Mouse (Mus musculus): Measurements from ENCODE around the gene Ints7. TPM values are rescaled to one million over a fixed set of nuclear protein-coding genes. Genes with fewer than 3 reads are reported as not detected.

The Ints7 gene
- 78.0 and 78.7 TPM in 2 replicates for polyA plus RNA-seq (2016; fragmentation: Nextera tagmentation; extraction: Ambion mirVana)

- WGBS = under 1% methylated on average over 70 of the region's 70 CpGs
- peak within 1 kb of the TSS; percentile 73 for H3K4me3 ChIP-seq
These were observed at the start of gene Ints7, which contains the start of gene Dtl for GRCm38 (mm10) chr1:191575458-191576247. Gene Ints7, plus strand, starts transcription at chr1:191575636. Gene Dtl, minus strand, starts transcription at chr1:191575544.

DNA sequence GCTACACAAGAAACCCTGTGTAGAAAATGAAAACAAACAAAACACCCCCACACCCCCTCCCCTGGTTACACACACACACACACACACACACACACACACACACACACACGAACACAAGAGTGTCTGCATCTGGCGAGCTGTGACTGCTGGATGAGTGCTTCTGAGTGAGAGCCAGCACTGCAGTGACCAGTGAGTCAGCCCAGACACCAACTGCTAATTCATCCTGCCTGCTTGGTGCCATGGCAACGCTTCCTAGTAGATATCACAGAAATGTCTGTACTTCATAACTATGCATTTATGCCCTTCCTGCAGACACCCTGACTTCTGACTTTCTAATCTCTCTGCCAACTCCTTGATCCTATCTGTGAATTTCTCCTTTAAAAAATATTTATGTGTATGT lies 48.3 kb upstream of the Ints7 start:
- Histone ChIP-seq H3K27me3 (ENCODE audit: low read depth, poor library complexity, severe bottlenecking) (no peaks in the 10 kb centered on the region), H3K4me1 (no peaks in the 10 kb centered on the region), H3K4me3 (no peak overlapping the region), H3K27ac (replicated peaks) (no peak overlapping the region), H3K36me3 (0 out of 2 replicates have a peak, but pooled peaks cover 2% of the 10 kb centered on the region), H3K9me3 (replicated peaks) (no peaks in the 10 kb centered on the region)
- no peak for DNase-seq (ENCODE audit: low spot score)
- 88% methylated on average over 3 of the region's 3 CpGs for WGBS

More at GRCm38 (mm10) chr1:191575458-191576247, at the start of gene Ints7, which contains the start of gene Dtl:
- Histone ChIP-seq H3K9me3 (replicated peaks) (peaks cover 13% of the 10 kb centered on the region; the same call in 1 of the 2 replicates), H3K36me3 (peaks cover 50% of the 10 kb centered on the region), H3K27ac (replicated peaks) (peak within 1 kb of the TSS; percentile 96), H3K4me1 (peaks cover 44% of the 10 kb centered on the region), H3K27me3 (ENCODE audit: low read depth, poor library complexity, severe bottlenecking) (no peaks in the 10 kb centered on the region)
- peak; percentile 100 for DNase-seq (ENCODE audit: low spot score)

GRCm38 (mm10) chr1:191527921-191528612 lies 47.4 kb upstream of the Ints7 start:
- no peaks in the 10 kb centered on the region for H3K4me1 ChIP-seq
- peaks cover 8% of the 10 kb centered on the region; the same call in 1 of the 2 replicates for H3K36me3 ChIP-seq
- H3K9me3 ChIP-seq (replicated peaks) = no peaks in the 10 kb centered on the region
- no peak for DNase-seq (ENCODE audit: low spot score)
- no peak overlapping the region for H3K4me3 ChIP-seq
- H3K27me3 ChIP-seq (ENCODE audit: low read depth, poor library complexity, severe bottlenecking) = no peaks in the 10 kb centered on the region
- 79% methylated on average over 4 of the region's 4 CpGs for WGBS
- H3K27ac ChIP-seq (replicated peaks) = no peak overlapping the region

GRCm38 (mm10) chr1:191529406-191529805 lies 46.0 kb upstream of the Ints7 start:
- Histone ChIP-seq H3K4me1 (no peaks in the 10 kb centered on the region), H3K36me3 (peaks cover 20% of the 10 kb centered on the region), H3K27me3 (ENCODE audit: low read depth, poor library complexity, severe bottlenecking) (no peaks in the 10 kb centered on the region), H3K9me3 (replicated peaks) (no peaks in the 10 kb centered on the region), H3K4me3 (no peak overlapping the region), H3K27ac (replicated peaks) (no peak overlapping the region)
- WGBS = 88% methylated on average over 2 of the region's 2 CpGs
- DNase-seq (ENCODE audit: low spot score) = no peak

DNA sequence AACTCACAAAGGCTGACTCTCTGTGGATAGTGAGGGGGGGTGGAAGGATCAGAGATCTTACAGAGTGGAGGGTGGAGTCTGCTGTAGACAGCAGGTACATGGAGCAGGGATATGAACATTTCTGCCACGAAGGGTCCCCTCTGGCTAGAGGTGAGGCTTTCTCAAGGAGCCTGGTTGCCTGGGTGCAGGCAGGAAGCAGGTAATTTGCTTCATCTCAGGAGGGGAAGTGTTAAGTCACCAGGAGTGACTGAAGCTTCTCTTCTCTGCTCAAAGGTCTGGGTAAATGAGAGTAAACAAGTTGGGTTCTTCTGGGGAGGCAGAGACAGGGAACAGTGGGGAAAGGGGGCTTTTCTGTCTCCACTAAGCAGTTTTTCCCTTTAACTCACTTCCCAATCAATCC lies 44.4 kb upstream of the Ints7 start:
- DNase-seq (ENCODE audit: low spot score) = no peak
- peaks cover 34% of the 10 kb centered on the region for H3K36me3 ChIP-seq
- no peaks in the 10 kb centered on the region for H3K27me3 ChIP-seq (ENCODE audit: low read depth, poor library complexity, severe bottlenecking)
- 41% methylated on average over 1 of the region's 1 CpGs for WGBS
- H3K27ac ChIP-seq (replicated peaks) = no peak overlapping the region
- H3K4me3 ChIP-seq = no peak overlapping the region
- H3K4me1 ChIP-seq = no peaks in the 10 kb centered on the region
- no peaks in the 10 kb centered on the region for H3K9me3 ChIP-seq (replicated peaks)

DNA sequence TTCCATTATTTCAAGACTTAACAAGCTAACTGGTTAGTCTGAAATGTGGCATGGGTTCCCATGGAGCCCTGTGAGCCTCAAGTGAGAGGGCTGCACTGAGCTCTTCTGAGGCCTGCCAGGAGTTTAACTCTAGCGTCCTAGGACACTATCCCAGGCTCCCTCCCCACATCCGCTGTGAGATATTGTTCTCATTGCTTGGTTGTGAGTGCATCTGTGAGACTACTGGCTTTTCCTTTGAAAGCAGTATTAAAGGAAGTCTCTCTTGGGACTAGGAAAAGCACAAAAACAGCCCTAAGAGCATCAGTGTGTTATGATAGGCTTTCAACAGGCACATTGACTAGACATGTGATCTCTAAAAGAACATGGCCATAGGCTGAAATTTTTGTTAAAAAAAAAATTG lies 40.5 kb upstream of the Ints7 start:
- 64% methylated on average over 2 of the region's 2 CpGs for WGBS
- no peaks in the 10 kb centered on the region for H3K9me3 ChIP-seq (replicated peaks)
- DNase-seq (ENCODE audit: low spot score) = no peak
- H3K36me3 ChIP-seq = peaks cover 73% of the 10 kb centered on the region
- H3K27me3 ChIP-seq (ENCODE audit: low read depth, poor library complexity, severe bottlenecking) = no peaks in the 10 kb centered on the region
- peaks cover 4% of the 10 kb centered on the region; the same call in 1 of the 2 replicates for H3K4me1 ChIP-seq
- H3K27ac ChIP-seq (replicated peaks) = no peak overlapping the region
- no peak overlapping the region for H3K4me3 ChIP-seq

GRCm38 (mm10) chr1:191540300-191540699 lies 35.1 kb upstream of the Ints7 start:
- H3K9me3 ChIP-seq (replicated peaks) = no peaks in the 10 kb centered on the region
- no peak for DNase-seq (ENCODE audit: low spot score)
- H3K4me1 ChIP-seq = peaks cover 4% of the 10 kb centered on the region; the same call in 1 of the 2 replicates
- WGBS = 97% methylated on average over 2 of the region's 2 CpGs
- H3K27me3 ChIP-seq (ENCODE audit: low read depth, poor library complexity, severe bottlenecking) = no peaks in the 10 kb centered on the region
- no peak overlapping the region for H3K27ac ChIP-seq (replicated peaks)
- peaks cover 99% of the 10 kb centered on the region for H3K36me3 ChIP-seq
- no peak overlapping the region for H3K4me3 ChIP-seq

GRCm38 (mm10) chr1:191541014-191541413 lies 34.4 kb upstream of the Ints7 start:
- H3K27me3 ChIP-seq (ENCODE audit: low read depth, poor library complexity, severe bottlenecking) = no peaks in the 10 kb centered on the region
- peaks cover 99% of the 10 kb centered on the region for H3K36me3 ChIP-seq
- WGBS = 92% methylated on average over 9 of the region's 9 CpGs
- H3K27ac ChIP-seq (replicated peaks) = no peak overlapping the region
- no peaks in the 10 kb centered on the region for H3K9me3 ChIP-seq (replicated peaks)
- DNase-seq (ENCODE audit: low spot score) = no peak
- H3K4me3 ChIP-seq = no peak overlapping the region
- H3K4me1 ChIP-seq = peaks cover 4% of the 10 kb centered on the region; the same call in 1 of the 2 replicates

DNA sequence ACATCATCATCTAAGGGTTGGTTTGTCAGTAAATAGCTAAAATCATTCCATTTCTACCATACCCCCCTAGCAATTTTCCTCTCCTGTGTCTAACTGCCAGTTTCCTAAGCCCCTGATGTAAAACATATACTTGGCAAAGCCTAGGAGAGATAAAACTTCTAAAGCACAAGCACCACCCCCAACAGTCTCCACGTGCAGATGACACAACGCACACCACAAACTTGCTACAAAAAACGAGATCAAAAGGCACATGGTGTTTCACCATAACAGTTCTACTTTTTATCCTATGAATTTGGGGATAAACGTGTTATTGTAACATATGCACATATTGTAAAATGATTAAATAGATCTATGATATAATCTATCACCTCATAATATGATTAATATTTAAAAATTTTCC lies 33.8 kb upstream of the Ints7 start:
- Histone ChIP-seq H3K9me3 (replicated peaks) (no peaks in the 10 kb centered on the region), H3K27ac (replicated peaks) (no peak overlapping the region), H3K4me1 (peaks cover 4% of the 10 kb centered on the region; the same call in 1 of the 2 replicates), H3K27me3 (ENCODE audit: low read depth, poor library complexity, severe bottlenecking) (no peaks in the 10 kb centered on the region), H3K36me3 (peaks cover 99% of the 10 kb centered on the region), H3K4me3 (no peak overlapping the region)
- no peak for DNase-seq (ENCODE audit: low spot score)
- WGBS = 88% methylated on average over 4 of the region's 4 CpGs

GRCm38 (mm10) chr1:191543747-191544146 lies 31.7 kb upstream of the Ints7 start:
- DNase-seq (ENCODE audit: low spot score) = no peak
- H3K4me3 ChIP-seq = no peak overlapping the region
- H3K36me3 ChIP-seq = peaks cover 99% of the 10 kb centered on the region
- H3K27me3 ChIP-seq (ENCODE audit: low read depth, poor library complexity, severe bottlenecking) = no peaks in the 10 kb centered on the region
- H3K27ac ChIP-seq (replicated peaks) = no peak overlapping the region
- no peaks in the 10 kb centered on the region for H3K9me3 ChIP-seq (replicated peaks)
- H3K4me1 ChIP-seq = no peaks in the 10 kb centered on the region
- WGBS = 91% methylated on average over 3 of the region's 3 CpGs

- Histone ChIP-seq H3K4me3 (no peak overlapping the region), H3K27me3 (ENCODE audit: low read depth, poor library complexity, severe bottlenecking) (no peaks in the 10 kb centered on the region), H3K4me1 (no peaks in the 10 kb centered on the region), H3K9me3 (replicated peaks) (no peaks in the 10 kb centered on the region), H3K27ac (replicated peaks) (no peak overlapping the region), H3K36me3 (peaks cover 93% of the 10 kb centered on the region)
- 87% methylated on average over 4 of the region's 4 CpGs for WGBS
- no peak for DNase-seq (ENCODE audit: low spot score)
These were observed 24.6 kb upstream of the Ints7 start for GRCm38 (mm10) chr1:191550786-191551185.

DNA sequence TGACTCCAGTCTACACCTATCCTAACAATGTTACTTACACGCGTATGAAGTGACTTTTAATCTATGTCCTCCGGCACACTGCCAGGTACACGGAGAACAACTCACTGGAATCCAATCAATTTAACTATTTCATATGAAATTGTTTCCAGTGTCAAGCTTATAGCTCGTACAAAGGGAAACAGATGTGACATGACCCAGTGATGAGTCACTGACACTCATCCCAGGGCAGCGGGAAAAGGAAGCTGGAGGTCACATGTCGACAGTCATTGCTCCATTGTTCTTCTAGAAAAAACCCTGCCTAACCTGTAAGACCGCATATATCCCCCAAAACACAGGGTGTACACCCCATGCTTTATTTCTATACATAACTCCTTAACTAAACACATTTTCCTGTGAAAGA lies 18.3 kb upstream of the Ints7 start:
- Histone ChIP-seq H3K9me3 (replicated peaks) (no peaks in the 10 kb centered on the region), H3K36me3 (peaks cover 94% of the 10 kb centered on the region), H3K4me3 (no peak overlapping the region), H3K4me1 (no peaks in the 10 kb centered on the region), H3K27me3 (ENCODE audit: low read depth, poor library complexity, severe bottlenecking) (no peaks in the 10 kb centered on the region), H3K27ac (replicated peaks) (no peak overlapping the region)
- no peak for DNase-seq (ENCODE audit: low spot score)
- 89% methylated on average over 8 of the region's 8 CpGs for WGBS

DNA sequence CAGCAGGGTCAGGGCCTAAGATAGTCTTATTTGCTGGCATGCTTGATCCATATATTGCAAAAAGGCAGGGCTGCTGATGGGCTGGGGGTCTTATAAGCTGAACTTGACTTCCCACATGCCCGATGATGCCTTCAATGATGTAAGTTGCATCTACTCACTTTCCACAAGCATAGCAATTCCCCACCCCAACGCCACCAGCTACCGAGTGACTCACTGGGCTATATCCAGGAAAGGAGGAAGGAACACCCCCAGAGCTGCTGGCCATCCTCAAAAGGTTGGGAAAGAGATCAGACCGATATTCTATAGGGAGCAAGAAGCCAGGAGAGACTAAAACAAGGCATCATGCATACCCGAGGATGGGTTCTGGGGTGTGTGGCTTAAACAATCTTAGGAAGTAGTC lies 15.7 kb upstream of the Ints7 start:
- Histone ChIP-seq H3K27ac (replicated peaks) (no peak overlapping the region), H3K4me3 (no peak overlapping the region), H3K36me3 (peaks cover 89% of the 10 kb centered on the region), H3K27me3 (ENCODE audit: low read depth, poor library complexity, severe bottlenecking) (no peaks in the 10 kb centered on the region), H3K9me3 (replicated peaks) (no peaks in the 10 kb centered on the region), H3K4me1 (no peaks in the 10 kb centered on the region)
- WGBS = 91% methylated on average over 5 of the region's 5 CpGs
- no peak for DNase-seq (ENCODE audit: low spot score)

Measured in midbrain, embryonic 10.5 days (tissue).